Mouse (Mus musculus) bone marrow macrophage, adult 2 months (primary cell): Measurements from ENCODE around the gene Emc10.

Experiments
- CTCF ChIP-seq: IDR thresholded peaks from 2 replicates; pipeline ENCODE4 v1.5.1; 2012; ENCODE audit warnings: low read depth, mild to moderate bottlenecking, low read length, moderate library complexity
- POLR2A ChIP-seq: IDR thresholded peaks from 2 replicates; pipeline ENCODE4 v1.6.1; 2012; ENCODE audit warnings: mild to moderate bottlenecking, low read depth, low read length, borderline replicate concordance

- TF ChIP-seq POLR2A (no peak), CTCF (no peak)
Measured at GRCm38 (mm10) chr7:44536590-44536968, 40.2 kb upstream of the Emc10 start.
